Mouse (Mus musculus) kidney, adult 2 months (tissue): ENCODE measurements around the gene Elp4.

Experiments
- CTCF ChIP-seq: fragments of 200-500 bp; conservative IDR thresholded peaks from 2 replicates; pipeline ENCODE4 v1.5.1; 2011; ENCODE audit warnings: low read depth, mild to moderate bottlenecking, control low read depth, low read length, moderate library complexity, mixed read lengths; ENCODE audit not compliant: insufficient read depth, insufficient read length
- POLR2A ChIP-seq: fragments of 200-500 bp; IDR thresholded peaks from one replicate; pipeline ENCODE4 v1.6.1; 2011; ENCODE audit warnings: low read depth, low read length, control low read depth

- TF ChIP-seq CTCF (no peak), POLR2A (no peak)
Measured at GRCm38 (mm10) chr2:105673054-105673453, 231.3 kb downstream of the Elp4 start.
